Comparison of ENCODE assay signal across 8 mouse cellular contexts in the genomic region with DNA sequence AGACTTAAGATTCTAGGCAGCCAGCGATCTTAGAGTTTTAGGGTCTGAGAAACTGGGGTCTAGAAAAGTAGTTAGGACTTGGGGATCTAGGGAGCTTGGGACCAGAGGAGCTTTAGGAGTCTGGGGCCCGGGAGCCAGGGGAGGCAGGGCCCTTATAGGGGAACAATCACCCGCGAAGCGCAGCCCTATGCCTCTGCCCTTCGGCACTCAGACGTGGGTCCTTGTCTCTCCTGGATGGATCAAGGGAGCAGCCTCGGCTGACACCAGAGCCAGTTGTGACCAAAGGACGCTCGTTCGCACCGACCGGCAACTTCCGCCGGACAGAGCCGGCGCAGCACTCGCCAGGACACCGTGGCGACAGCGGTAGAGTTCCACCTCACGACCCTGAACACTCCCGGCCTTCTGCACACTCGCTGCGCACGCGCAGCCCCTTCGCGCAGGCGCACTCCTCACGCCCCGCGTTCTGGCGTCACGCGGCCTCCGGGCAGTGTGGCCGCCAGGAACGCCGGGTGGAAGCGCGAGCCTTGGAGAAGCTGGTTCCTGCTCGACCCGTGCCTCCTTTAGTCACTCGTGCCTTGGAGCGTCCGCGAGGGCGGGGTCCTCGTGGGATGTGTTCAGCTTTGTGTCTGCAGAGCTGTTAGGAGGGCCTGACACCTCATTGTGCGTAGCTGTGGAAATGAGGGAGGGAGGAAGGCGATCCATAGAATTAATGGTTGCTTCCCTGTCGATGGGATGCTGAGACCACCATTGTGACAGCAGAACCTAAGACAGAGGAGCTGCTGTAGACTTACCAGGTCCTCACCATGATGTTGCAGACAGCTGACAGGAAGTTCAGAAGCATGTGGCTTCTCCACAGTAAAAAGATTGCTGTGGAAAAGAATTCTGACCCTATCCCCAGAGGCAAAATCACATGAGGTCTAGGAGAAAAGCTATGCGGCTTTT. TPM values are rescaled to one million over a fixed set of nuclear protein-coding genes. Genes with fewer than 3 reads are reported as not detected.
DNase-seq lines count a peak whose midpoint lies in the region; ATAC-seq and TF ChIP-seq lines count a peak whose summit lies in the region.

No protein-coding gene starts in this region.

- no peaks in the 10 kb centered on the region for H3K36me3 ChIP-seq in forebrain, postnatal 0 days (ENCODE audit: insufficient read depth)
- peaks cover 6% of the 10 kb centered on the region; the same call in 1 of the 2 replicates for H3K36me3 ChIP-seq in lung, embryonic 14.5 days (ENCODE audit: insufficient read depth)

- DNase-seq in MEL-GATA-1-ER (ENCODE audit: extremely low read depth, low read depth), result peak; percentile 98
- DNase-seq in cerebellum, adult 2 months, result peak; percentile 95 to 97
- peak; percentile 98 for DNase-seq in forebrain, postnatal 0 days
- DNase-seq in heart, postnatal 4 days, result peak; percentile 97
- DNase-seq in layer of hippocampus, adult 8-10 months (ENCODE audit: low spot score in 2 of 2), result peak; percentile 91 to 96
- DNase-seq in lung, embryonic 14.5 days, result peak; percentile 98
- peak; percentile 95 for DNase-seq in testis, postnatal 14 days (ENCODE audit: low spot score)

- peak; percentile 96 for ATAC-seq in forebrain, postnatal 0 days
- ATAC-seq in lung, embryonic 14.5 days (ENCODE audit: insufficient read depth), result peak; percentile 98
- peak; percentile 50 for ATAC-seq in neutrophil, adult 5-6 weeks (ENCODE audit: extremely low read depth, insufficient number of reproducible peaks, low FRiP score, poor library complexity, severe bottlenecking)

- TF ChIP-seq CTCF in cerebellum, adult 2 months (IDR thresholded peaks at IDR 0.05; ENCODE audit: borderline replicate concordance, insufficient read depth, low read depth, low read length), result no peak
- TF ChIP-seq CTCF in forebrain, postnatal 0 days (IDR thresholded peaks at IDR 0.05; ENCODE audit: low read depth), result no peak
- TF ChIP-seq CTCF in lung, embryonic 14.5 days (IDR thresholded peaks at IDR 0.05; ENCODE audit: low read depth), result no peak

- TF ChIP-seq POLR2A in cerebellum, adult 2 months (IDR thresholded peaks at IDR 0.05; ENCODE audit: borderline replicate concordance, insufficient read depth, low read length), result peak; percentile 99

- H3K27me3 ChIP-seq in cerebellum, adult 2 months (ENCODE audit: control insufficient read depth, insufficient read depth, low read length), result no peaks in the 10 kb centered on the region
- no peaks in the 10 kb centered on the region for H3K27me3 ChIP-seq in forebrain, postnatal 0 days (ENCODE audit: insufficient read depth, low read length)
- no peaks in the 10 kb centered on the region for H3K27me3 ChIP-seq in lung, embryonic 14.5 days (ENCODE audit: insufficient read depth, low read length)

- peak overlapping the region; percentile 87 for H3K4me3 ChIP-seq in cerebellum, adult 2 months (replicated peaks; ENCODE audit: insufficient read depth, low read depth, low read length)
- peak overlapping the region; percentile 53 for H3K4me3 ChIP-seq in forebrain, postnatal 0 days (ENCODE audit: low read depth, low read length)
- peak overlapping the region; percentile 76 for H3K4me3 ChIP-seq in lung, embryonic 14.5 days (ENCODE audit: low read depth, low read length)

- 2% methylated on average over 54 of the region's 54 CpGs for WGBS in cerebellum, adult 2 months
- WGBS in forebrain, postnatal 0 days, result 3% methylated on average over 54 of the region's 54 CpGs
- WGBS in lung, embryonic 14.5 days, result 3% methylated on average over 54 of the region's 54 CpGs

- H3K4me1 ChIP-seq in cerebellum, adult 2 months (ENCODE audit: control insufficient read depth, insufficient read depth, low read length), result peaks cover 7% of the 10 kb centered on the region
- peaks cover 10% of the 10 kb centered on the region for H3K4me1 ChIP-seq in forebrain, postnatal 0 days (ENCODE audit: insufficient read depth)
- H3K4me1 ChIP-seq in lung, embryonic 14.5 days (ENCODE audit: insufficient read depth), result peaks cover 10% of the 10 kb centered on the region

- H3K4me2 ChIP-seq in forebrain, postnatal 0 days (ENCODE audit: low read depth), result peak overlapping the region; percentile 65
- H3K4me2 ChIP-seq in lung, embryonic 14.5 days, result peak overlapping the region; percentile 92

- peak overlapping the region; percentile 85 for H3K27ac ChIP-seq in cerebellum, adult 2 months (ENCODE audit: insufficient read depth, low read length)
- peak overlapping the region; percentile 89 for H3K27ac ChIP-seq in forebrain, postnatal 0 days (ENCODE audit: low read depth, low read length)
- H3K27ac ChIP-seq in lung, embryonic 14.5 days (ENCODE audit: low read depth), result peak overlapping the region; percentile 82

- H3K9ac ChIP-seq in forebrain, postnatal 0 days, result peak overlapping the region; percentile 72
- H3K9ac ChIP-seq in lung, embryonic 14.5 days, result peak overlapping the region; percentile 94

- H3K9me3 ChIP-seq in forebrain, postnatal 0 days (ENCODE audit: low read length), result no peaks in the 10 kb centered on the region
- no peaks in the 10 kb centered on the region for H3K9me3 ChIP-seq in lung, embryonic 14.5 days (ENCODE audit: low read depth, low read length)

RNA-seq across cellular contexts. Expression of gene Zbtb42, which starts 14.8 kb away (rescaled TPM):
- polyA plus RNA-seq in cerebellum, adult 2 months (2012; rRNA removed), result 1.5 and 1.8 TPM in 2 replicates
- 1.0 and 3.5 TPM in 2 replicates for total RNA-seq in forebrain, postnatal 0 days (2014; rRNA removed)
- 0.77 and 1.2 TPM in 2 replicates for polyA plus RNA-seq in forebrain, postnatal 0 days (2015; fragmentation: Nextera tagmentation; extraction: Ambion mirVana)
- 10 to 100 TPM in 1 of 2 experiments, 1 to 10 TPM in 1; 10.0 to 10.1 TPM for total RNA-seq in heart, postnatal 4 days (2021)
- total RNA-seq in layer of hippocampus, adult 8-10 months (2022), result 1 to 10 TPM in 3 of 4 experiments, under 1 TPM in 1; 0.98 to 2.2 (median 1.1) TPM
- 6.7 and 9.0 TPM in 2 replicates for polyA plus RNA-seq in lung, embryonic 14.5 days (2014; fragmentation: Nextera tagmentation; extraction: Ambion mirVana)
- 13.4 and 15.0 TPM in 2 replicates for total RNA-seq in neutrophil, adult 5-6 weeks (2017)

RNA-seq across cellular contexts. Expression of gene Akt1, which starts 18.8 kb away (rescaled TPM):
- polyA plus RNA-seq in cerebellum, adult 2 months (2012; rRNA removed), result 163 and 177 TPM in 2 replicates
- total RNA-seq in forebrain, postnatal 0 days (2014; rRNA removed), result 213 and 215 TPM in 2 replicates
- 117 TPM in 2 replicates for polyA plus RNA-seq in forebrain, postnatal 0 days (2015; fragmentation: Nextera tagmentation; extraction: Ambion mirVana)
- total RNA-seq in heart, postnatal 4 days (2021), result 100 to 1,000 TPM; 352 to 392 TPM
- total RNA-seq in layer of hippocampus, adult 8-10 months (2022), result 100 to 1,000 TPM; 153 to 162 (median 161) TPM
- 140 and 166 TPM in 2 replicates for polyA plus RNA-seq in lung, embryonic 14.5 days (2014; fragmentation: Nextera tagmentation; extraction: Ambion mirVana)
- 197 and 218 TPM in 2 replicates for total RNA-seq in neutrophil, adult 5-6 weeks (2017)

RNA-seq across cellular contexts. Expression of gene Cep170b, which starts 26.8 kb away (rescaled TPM):
- 102 and 107 TPM in 2 replicates for polyA plus RNA-seq in cerebellum, adult 2 months (2012; rRNA removed)
- total RNA-seq in forebrain, postnatal 0 days (2014; rRNA removed), result 67.0 and 86.7 TPM in 2 replicates
- polyA plus RNA-seq in forebrain, postnatal 0 days (2015; fragmentation: Nextera tagmentation; extraction: Ambion mirVana), result 22.4 and 31.6 TPM in 2 replicates
- 10 to 100 TPM; 13.1 to 14.1 TPM for total RNA-seq in heart, postnatal 4 days (2021)
- 100 to 1,000 TPM; 190 to 216 (median 203) TPM for total RNA-seq in layer of hippocampus, adult 8-10 months (2022)
- 21.4 and 23.1 TPM in 2 replicates for polyA plus RNA-seq in lung, embryonic 14.5 days (2014; fragmentation: Nextera tagmentation; extraction: Ambion mirVana)
- 4.8 and 5.7 TPM in 2 replicates for total RNA-seq in neutrophil, adult 5-6 weeks (2017)

RNA-seq across cellular contexts. Expression of gene Siva1, which starts 49.0 kb away (rescaled TPM):
- 33.6 and 34.6 TPM in 2 replicates for polyA plus RNA-seq in cerebellum, adult 2 months (2012; rRNA removed)
- total RNA-seq in forebrain, postnatal 0 days (2014; rRNA removed), result 28.0 and 31.4 TPM in 2 replicates
- polyA plus RNA-seq in forebrain, postnatal 0 days (2015; fragmentation: Nextera tagmentation; extraction: Ambion mirVana), result 50.5 and 61.5 TPM in 2 replicates
- 10 to 100 TPM; 39.9 to 43.2 TPM for total RNA-seq in heart, postnatal 4 days (2021)
- 10 to 100 TPM; 20.8 to 23.5 (median 22.1) TPM for total RNA-seq in layer of hippocampus, adult 8-10 months (2022)
- 253 and 291 TPM in 2 replicates for polyA plus RNA-seq in lung, embryonic 14.5 days (2014; fragmentation: Nextera tagmentation; extraction: Ambion mirVana)
- total RNA-seq in neutrophil, adult 5-6 weeks (2017), result 45.4 and 52.7 TPM in 2 replicates

Comparison
In these comparisons a context has a peak if more than half of its experiments do, and no peak if none do; other contexts are left out.
1. Peak in every context shown above with its lines: DNase-seq, ATAC-seq, H3K4me3 ChIP-seq and H3K27ac ChIP-seq.